Mouse (Mus musculus) NIH3T3 (cell line): Measurements from ENCODE around the gene Gpx6.

Experiments
- DNase-seq: peaks from one replicate; pipeline ENCODE4 v3.0.0-alpha.2; 2012; ENCODE audit warnings: low read depth

The Gpx6 gene

GRCm38 (mm10) chr13:21323405-21323804 lies 11.5 kb downstream of the Gpx6 start:
- no peak for DNase-seq

- DNase-seq, result peak; percentile 59
Observed at GRCm38 (mm10) chr13:21326191-21326590, 14.3 kb downstream of the Gpx6 start.

- DNase-seq, result peak; percentile 86
Observed at GRCm38 (mm10) chr13:21326657-21327211, 14.8 kb downstream of the Gpx6 start.

- peak; percentile 35 for DNase-seq
Observed at GRCm38 (mm10) chr13:21327424-21327823, 15.5 kb downstream of the Gpx6 start.

GRCm38 (mm10) chr13:21346610-21347009 lies 34.7 kb downstream of the Gpx6 start, which contains the start of gene Olfr1367:
Gene Olfr1367, plus strand, starts transcription at chr13:21346910.
- DNase-seq, result no peak

- no peak for DNase-seq
Observed at GRCm38 (mm10) chr13:21350593-21350992, 38.7 kb downstream of the Gpx6 start.

GRCm38 (mm10) chr13:21362621-21363248 lies 50.8 kb downstream of the Gpx6 start, which contains the start of gene Zscan12:
Gene Zscan12, plus strand, starts transcription at chr13:21362820.
- DNase-seq, result peak; percentile 94

- peak; percentile 52 for DNase-seq
Observed at GRCm38 (mm10) chr13:21363719-21364118, 51.8 kb downstream of the Gpx6 start.

GRCm38 (mm10) chr13:21366635-21367034 lies 54.7 kb downstream of the Gpx6 start:
- DNase-seq, result peak; percentile 5
